Mouse (Mus musculus) heart, postnatal 10 days (tissue): Measurements from ENCODE around the gene Acvrl1. TPM values are rescaled to one million over a fixed set of nuclear protein-coding genes. Genes with fewer than 3 reads are reported as not detected.
A peak's percentile ranks its signal among the peaks of the same experiment; 100 is the strongest.

Source experiments
- DNase-seq, 2 experiments: peaks; one replicate each; pipeline ENCODE4 v3.0.0; 2021
- intact Hi-C: fragments of 180-260 bp; cut with DNase I; formaldehyde crosslinking; loops from one replicate; pipeline ENCODE4 v1.15.1; 2025
- microRNA-seq, 2 experiments: library from miRNA; unstranded; fragments of <30 nt; microRNA quantifications; one replicate each; pipeline ENCODE4 v1.2.0; 2022
- total RNA-seq, 2 experiments: library from RNA; stranded (reverse); gene quantifications; 2 replicates each; pipeline ENCODE4 v1.2.3; 2021

Gene Acvrl1
- total RNA-seq, 2 experiments from 2014 or later, result 27.1 to 36.6 TPM

- DNase-seq, result no peak
- intact Hi-C loops, result no loop called here
Observed at GRCm38 (mm10) chr15:101182676-101183075, 54.4 kb downstream of the Acvrl1 start.

GRCm38 (mm10) chr15:101184300-101184699 is 56.0 kb downstream of the Acvrl1 start:
- DNase-seq, result no peak
- intact Hi-C loops, result no loop called here

- DNase-seq, result no peak
- intact Hi-C loops, result no loop called here
Observed at GRCm38 (mm10) chr15:101185549-101185948, 57.2 kb downstream of the Acvrl1 start.

- intact Hi-C loops, result no loop called here
- DNase-seq, result no peak
Observed at GRCm38 (mm10) chr15:101187907-101188306, 59.6 kb downstream of the Acvrl1 start.

- no peak for DNase-seq
- intact Hi-C loops, result no loop called here
Observed at GRCm38 (mm10) chr15:101189981-101190761, 61.8 kb downstream of the Acvrl1 start.

GRCm38 (mm10) chr15:101190762-101191150 is 62.4 kb downstream of the Acvrl1 start:
- intact Hi-C loops, result no loop called here
- no peak for DNase-seq

- intact Hi-C loops, result no loop called here
- DNase-seq, result peak; percentile 78 to 84
Observed at GRCm38 (mm10) chr15:101191459-101192259, 63.3 kb downstream of the Acvrl1 start.

GRCm38 (mm10) chr15:101192260-101192640 is 63.9 kb downstream of the Acvrl1 start:
- intact Hi-C loops, result no loop called here

GRCm38 (mm10) chr15:101192651-101193050 is 64.3 kb downstream of the Acvrl1 start:
- intact Hi-C loops, result no loop called here
- DNase-seq, result no peak

More at GRCm38 (mm10) chr15:101192260-101192640, 63.9 kb downstream of the Acvrl1 start:
- DNase-seq, result no peak

GRCm38 (mm10) chr15:101193971-101194370 is 65.6 kb downstream of the Acvrl1 start:
- no peak for DNase-seq
- intact Hi-C loops, result no loop called here

Small RNAs within 50 kb of the gene (microRNA-seq; reads per million reads assigned to microRNA genes)
- 0 to 0.47 reads per million in 2 experiments for gene Mir6962

Other genes with a start within 250 kb of the Acvrl1 start
- under 1 TPM; 0.25 to 0.41 TPM for gene Gm47841, start 81.1 kb upstream of the Acvrl1 start, total RNA-seq
- gene Fignl2, start 50.0 kb upstream of the Acvrl1 start, total RNA-seq, result 1 to 10 TPM; 3.5 to 3.9 TPM
- gene Ankrd33, start 12.8 kb upstream of the Acvrl1 start, total RNA-seq, result not detected
- 10 to 100 TPM; 18.7 to 20.9 TPM for gene Acvr1b, start 45.5 kb downstream of the Acvrl1 start, total RNA-seq
- 10 to 100 TPM; 14.9 to 18.0 TPM for gene Grasp, start 95.7 kb downstream of the Acvrl1 start, total RNA-seq
- 10 to 100 TPM; 16.8 to 20.4 TPM for gene Nr4a1, start 125.7 kb downstream of the Acvrl1 start, total RNA-seq
- 10 to 100 TPM; 24.1 to 28.2 TPM for gene Atg101, start 155.8 kb downstream of the Acvrl1 start, total RNA-seq
- gene 6030408B16Rik, start 164.7 kb downstream of the Acvrl1 start, total RNA-seq, result 1 to 10 TPM; 2.3 to 3.6 TPM
- 1 to 10 TPM; 1.7 to 2.2 TPM for gene Krt80, start 241.6 kb downstream of the Acvrl1 start, total RNA-seq